Mouse (Mus musculus) gastrocnemius, adult 18-20 months (tissue): ENCODE results near the gene Cib3. TPM values are rescaled to one million over a fixed set of nuclear protein-coding genes. Genes with fewer than 3 reads are reported as not detected.

Experiments
- total RNA-seq, 2 experiments: library from RNA; stranded (reverse); gene quantifications; 2 replicates each; pipeline ENCODE4 v1.2.3; 2021

The Cib3 gene
- total RNA-seq, 2 experiments from 2014 or later, result not detected

Other genes with a start within 250 kb of the Cib3 start
- gene Cyp4f18, start 203.2 kb downstream of the Cib3 start, total RNA-seq, result under 1 TPM; 0.23 to 0.38 TPM
- not detected for gene Olfr372, start 171.6 kb downstream of the Cib3 start, total RNA-seq
- not detected for gene Olfr373, start 129.7 kb downstream of the Cib3 start, total RNA-seq
- gene Olfr374, start 105.8 kb downstream of the Cib3 start, total RNA-seq, result not detected
- gene Tpm4, start 77.9 kb downstream of the Cib3 start, total RNA-seq, result 10 to 100 TPM; 23.8 to 42.5 TPM
- 10 to 100 TPM in 1 of 2 experiments, 1 to 10 TPM in 1; 8.9 to 10.6 TPM for gene Rab8a, start 51.6 kb downstream of the Cib3 start, total RNA-seq
- not detected for gene Hsh2d, start 23.2 kb downstream of the Cib3 start, total RNA-seq
- gene Gm11034, start 799 bp upstream of the Cib3 start, total RNA-seq, result not detected
- 1 to 10 TPM; 7.3 to 9.4 TPM for gene Fam32a, start 6.9 kb upstream of the Cib3 start, total RNA-seq
- gene Ap1m1, start 27.2 kb upstream of the Cib3 start, total RNA-seq, result 10 to 100 TPM; 20.9 to 21.8 TPM
- 1 to 10 TPM; 1.8 to 3.4 TPM for gene Gm10282, start 92.4 kb upstream of the Cib3 start, total RNA-seq
- 10 to 100 TPM; 22.5 to 37.9 TPM for gene Klf2, start 106.2 kb upstream of the Cib3 start, total RNA-seq
- gene Eps15l1, start 208.6 kb upstream of the Cib3 start, total RNA-seq, result 10 to 100 TPM; 21.9 to 22.5 TPM
- 1 to 10 TPM; 3.5 to 4.7 TPM for gene Calr3, start 231.0 kb upstream of the Cib3 start, total RNA-seq
- 1 to 10 TPM; 3.5 to 4.2 TPM for gene 1700030K09Rik, start 231.0 kb upstream of the Cib3 start, total RNA-seq